Mouse (Mus musculus) ES-CJ7 (cell line): ENCODE results near the gene Ak4.

Experiments used
- DNase-seq: peaks from one replicate; pipeline ENCODE4 v3.0.0; 2011; ENCODE audit warnings: low read depth, low spot score

Gene Ak4

DNA sequence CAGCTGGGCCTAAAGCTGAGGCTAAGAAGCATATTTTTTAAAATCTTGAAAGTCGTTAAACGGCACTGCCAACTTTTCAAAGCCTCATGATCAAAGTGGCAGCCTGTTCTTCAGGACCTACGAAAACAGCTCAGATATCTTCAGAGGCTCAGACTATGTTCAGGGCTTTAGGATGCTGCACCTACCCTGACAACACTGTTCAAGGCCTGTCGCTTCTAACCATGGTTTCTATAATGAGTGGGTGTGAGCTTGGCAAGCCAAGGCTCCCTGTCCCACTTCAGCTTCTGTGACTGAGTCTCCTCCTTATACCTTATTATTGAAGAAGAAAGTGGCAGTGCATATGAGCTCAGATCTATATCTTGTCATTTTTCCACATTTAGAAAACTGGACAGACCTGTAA is 40.3 kb downstream of the Ak4 start:
- DNase-seq = no peak

- DNase-seq = no peak
Measured at GRCm38 (mm10) chr4:101460114-101460513, 41.0 kb downstream of the Ak4 start.

DNA sequence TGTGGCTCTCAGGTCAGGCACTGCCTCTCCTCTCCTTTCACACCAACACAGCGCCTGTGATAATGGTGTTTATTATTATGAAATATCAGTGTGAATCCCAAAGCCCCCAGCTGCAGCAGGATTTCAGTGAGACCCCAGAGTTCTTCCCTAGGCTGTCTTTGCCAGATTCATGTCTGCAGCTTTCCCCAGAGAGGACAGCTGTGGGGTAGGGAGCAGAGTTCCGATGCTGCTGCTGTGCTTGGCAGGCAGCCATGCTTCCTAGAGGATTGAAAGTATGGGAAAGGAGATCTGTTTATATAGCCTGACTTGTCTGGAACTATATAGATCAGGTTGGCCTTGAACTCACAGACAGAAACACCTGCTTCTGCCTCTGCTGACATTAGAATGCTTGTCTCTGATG is 43.0 kb downstream of the Ak4 start:
- DNase-seq = no peak

GRCm38 (mm10) chr4:101466264-101466663 is 47.2 kb downstream of the Ak4 start:
- DNase-seq = peak; percentile 53

- DNase-seq = no peak
Measured at GRCm38 (mm10) chr4:101469242-101469641, 50.2 kb downstream of the Ak4 start.

- DNase-seq = no peak
Measured at GRCm38 (mm10) chr4:101470543-101470942, 51.5 kb downstream of the Ak4 start.

DNA sequence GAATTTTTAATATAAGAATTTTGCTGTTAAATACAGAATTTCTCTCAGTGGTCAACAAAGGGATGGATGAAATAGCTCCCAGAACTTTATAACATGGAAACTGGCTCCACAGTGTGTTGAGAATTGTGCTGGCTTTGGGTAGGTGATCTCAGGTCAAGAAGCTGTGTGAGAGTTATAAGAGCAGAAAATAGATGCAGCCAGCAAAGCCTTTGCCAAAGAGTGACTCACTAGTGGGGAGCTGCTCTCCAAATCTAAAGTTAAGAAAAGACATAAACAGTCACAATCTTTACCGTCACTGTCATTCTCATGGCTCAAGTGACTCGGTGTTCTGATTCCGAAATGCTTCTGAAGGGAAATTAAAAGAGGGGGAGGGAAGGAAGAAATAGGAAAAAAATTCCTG is 53.7 kb downstream of the Ak4 start:
- DNase-seq = no peak

DNA sequence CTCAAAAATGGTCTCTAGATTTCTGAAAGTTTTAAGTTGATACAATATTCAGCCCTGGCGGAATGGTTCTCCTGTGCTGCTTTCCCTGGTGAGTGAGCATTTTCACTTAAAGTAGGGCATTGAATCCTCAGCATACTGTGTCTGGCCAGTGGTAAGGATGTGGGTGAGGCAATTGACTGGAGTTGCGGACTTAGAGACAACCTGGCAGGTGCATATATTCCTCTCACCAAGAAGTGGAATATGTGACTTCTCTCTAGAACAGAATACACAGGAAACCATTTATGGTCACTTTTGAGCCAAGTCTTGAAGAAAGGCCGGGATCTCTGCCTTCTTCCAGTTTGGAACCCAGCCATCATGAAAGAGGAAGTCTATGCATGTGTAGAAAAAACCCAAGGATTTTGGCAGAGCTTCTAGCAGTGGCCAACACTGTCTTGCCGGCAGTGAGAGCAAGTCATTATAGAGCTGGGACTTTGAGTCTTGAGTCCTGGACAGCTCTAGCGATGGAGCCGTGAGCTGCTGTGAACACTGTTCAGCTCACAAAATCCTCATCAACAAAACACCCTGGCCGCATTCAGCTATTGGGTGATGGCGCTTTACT is 71.3 kb downstream of the Ak4 start:
- DNase-seq = no peak

GRCm38 (mm10) chr4:101491704-101492103 is 72.6 kb downstream of the Ak4 start:
- no peak for DNase-seq

- peak; percentile 27 for DNase-seq
Measured at GRCm38 (mm10) chr4:101493611-101494197, 74.6 kb downstream of the Ak4 start.

- peak; percentile 32 for DNase-seq
Measured at GRCm38 (mm10) chr4:101496188-101496533, 77.1 kb downstream of the Ak4 start.

DNA sequence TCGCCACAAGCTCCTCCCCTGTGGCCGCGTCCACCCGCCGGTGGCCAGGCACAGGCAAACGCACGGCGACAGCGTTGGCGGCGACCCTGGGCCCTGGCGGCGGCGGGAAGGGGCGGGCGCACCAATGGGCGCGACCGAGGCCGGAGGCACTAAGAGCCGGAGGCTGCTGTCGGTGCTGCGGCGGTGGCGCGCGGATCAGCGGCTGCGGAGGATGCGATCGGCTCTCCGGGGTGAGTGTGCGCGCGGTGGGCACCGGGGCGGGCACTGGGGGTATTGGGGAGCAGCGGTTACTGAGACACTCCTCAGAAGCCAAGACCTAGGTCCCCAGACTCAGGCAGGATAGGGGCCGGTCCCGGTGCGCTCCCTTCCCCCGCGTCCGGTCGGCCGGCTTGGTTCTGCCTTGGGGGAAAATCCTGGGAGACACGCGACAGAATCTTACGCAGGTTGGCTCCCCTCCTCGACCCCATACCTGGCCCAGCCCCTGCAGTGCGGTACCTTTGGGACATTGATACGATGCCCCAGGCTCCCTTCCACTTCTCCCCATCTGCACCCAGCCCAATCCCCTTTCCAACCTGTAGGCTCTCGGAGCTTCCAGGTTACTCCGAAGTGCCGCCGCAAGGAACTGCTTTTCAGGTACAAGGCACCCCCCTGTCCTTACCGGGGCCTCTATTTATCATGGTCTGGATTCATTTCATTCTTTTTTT is 77.6 kb downstream of the Ak4 start, which contains the start of gene Dnajc6:
Dnajc6 (plus strand) TSS at position 115 of the 704 bp plus-strand sequence.
- DNase-seq = peak; percentile 34

DNA sequence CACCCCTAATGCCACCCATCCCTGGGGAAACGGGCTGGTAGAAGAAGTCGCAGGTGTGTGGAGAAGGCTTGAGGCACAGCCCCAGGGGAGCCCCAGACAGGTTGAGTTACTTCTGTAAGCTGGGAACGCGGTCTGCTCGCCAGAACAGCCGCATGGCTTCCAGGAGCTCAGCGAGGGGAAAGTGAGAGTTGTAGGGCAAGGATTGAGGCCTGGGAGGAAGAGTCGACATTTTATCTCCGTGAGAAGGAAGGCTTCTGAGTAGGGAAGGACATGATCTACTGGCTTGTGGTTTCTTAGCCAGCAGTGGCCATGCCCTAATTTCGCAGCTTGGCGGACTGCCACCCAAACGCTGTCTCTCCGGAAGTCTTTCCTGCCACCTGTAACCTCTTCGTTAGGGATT is 78.3 kb downstream of the Ak4 start:
- peak; percentile 23 for DNase-seq

GRCm38 (mm10) chr4:101504470-101505007 is 85.5 kb downstream of the Ak4 start:
- no peak for DNase-seq

- no peak for DNase-seq
Measured at GRCm38 (mm10) chr4:101505966-101506365, 86.9 kb downstream of the Ak4 start.

DNA sequence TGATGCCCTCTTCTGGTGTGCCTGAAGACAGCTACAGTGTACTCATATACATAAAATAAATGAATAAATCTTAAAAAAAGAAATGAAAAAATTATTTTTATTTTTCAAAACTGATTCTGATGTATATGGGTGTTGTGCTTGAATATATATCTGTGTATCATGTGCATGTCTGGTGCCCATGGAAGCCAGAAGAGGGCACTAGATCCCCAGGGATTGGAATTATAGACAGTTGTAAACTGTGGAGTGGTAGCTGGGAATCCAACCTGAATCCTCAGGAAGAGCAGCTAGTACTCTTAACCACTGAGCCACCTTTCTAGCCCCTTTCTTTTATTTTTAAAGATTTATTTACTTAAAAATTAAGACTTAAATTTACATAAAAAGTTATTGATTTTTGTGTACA is 87.3 kb downstream of the Ak4 start:
- DNase-seq = peak; percentile 36

DNA sequence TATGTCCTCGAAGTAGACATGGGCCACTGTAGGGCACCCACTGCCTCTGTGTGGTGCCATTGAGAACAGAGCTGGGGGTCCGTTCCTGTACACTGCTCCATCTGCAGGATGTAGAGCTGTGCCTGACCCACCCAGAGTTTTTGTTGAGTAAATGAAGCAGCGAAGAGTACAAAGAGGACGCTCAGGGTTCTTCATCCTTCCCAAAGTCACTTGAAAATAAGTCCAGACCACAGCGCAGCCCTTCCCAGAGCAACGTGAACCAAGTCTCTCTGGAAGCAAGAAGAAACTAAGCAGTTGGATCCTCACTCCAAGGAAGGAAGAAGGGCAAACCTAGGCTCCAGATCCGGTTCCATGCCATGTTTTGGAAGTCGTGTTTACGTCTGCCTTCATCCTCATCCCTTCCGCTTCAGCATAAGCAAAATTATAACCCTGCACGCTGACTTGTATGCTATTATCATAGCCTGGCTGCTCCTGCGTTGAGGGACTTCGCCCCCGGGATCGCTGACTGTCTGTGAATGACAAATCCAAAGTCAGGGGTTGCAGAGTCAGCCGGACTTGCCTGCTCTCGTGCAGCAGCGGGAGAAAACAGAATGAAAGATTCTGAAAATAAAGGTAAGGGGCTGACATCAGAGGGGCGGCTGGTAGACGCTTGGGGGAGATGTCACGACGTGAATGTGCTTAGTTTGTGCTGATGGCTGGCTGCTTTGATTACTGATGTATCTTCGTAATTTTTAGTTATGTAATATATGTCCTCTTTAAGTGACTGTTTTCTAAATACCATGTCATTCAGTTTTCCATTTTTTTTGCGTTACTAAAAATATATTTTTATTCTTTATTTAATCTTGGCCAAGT is 88.7 kb downstream of the Ak4 start:
- DNase-seq = peak; percentile 88

DNA sequence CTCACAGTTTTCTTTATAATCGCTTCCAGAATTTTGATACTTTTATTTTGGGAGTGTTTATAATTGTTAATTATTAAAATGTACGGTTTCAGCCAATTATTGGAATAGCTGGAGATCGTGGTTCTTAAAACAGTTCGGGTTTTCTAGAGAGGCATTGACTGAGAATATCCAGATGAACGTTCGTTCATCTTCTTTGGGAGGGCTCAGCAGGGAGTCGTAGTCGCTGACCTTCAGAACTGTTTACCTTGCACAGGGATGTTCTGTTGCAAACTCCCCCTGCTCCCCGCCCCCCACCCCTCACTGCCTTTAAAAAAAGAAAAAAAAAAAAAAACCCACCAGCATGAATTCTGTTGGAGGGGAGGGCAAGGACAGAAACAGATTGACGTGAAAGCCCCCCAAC is 89.4 kb downstream of the Ak4 start:
- DNase-seq = peak; percentile 82

GRCm38 (mm10) chr4:101508851-101509577 is 89.9 kb downstream of the Ak4 start:
- DNase-seq = peak; percentile 62

- DNase-seq = no peak
Measured at GRCm38 (mm10) chr4:101510111-101510903, 91.2 kb downstream of the Ak4 start.

DNA sequence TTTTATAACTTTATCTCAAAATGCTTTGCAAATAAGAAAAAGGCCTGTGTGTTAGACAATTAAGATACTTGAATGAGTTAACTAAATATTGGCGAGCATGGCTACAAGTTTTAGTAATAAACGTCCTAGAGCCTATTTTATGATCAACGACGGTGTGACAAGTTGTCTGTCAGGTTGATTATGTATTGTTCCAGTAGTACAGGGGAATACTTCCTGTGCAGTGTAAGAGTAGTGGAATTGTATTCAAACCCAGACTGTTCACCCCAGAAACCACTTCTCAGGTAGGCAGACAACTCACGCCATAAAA is 91.8 kb downstream of the Ak4 start:
- DNase-seq = no peak
